Mouse (Mus musculus) splenic B cell, adult 2 months (primary cell): ENCODE measurements around the gene Cacna2d1.

Experiments
- DNase-seq: peaks from one replicate; pipeline ENCODE4 v3.0.0-alpha.2; 2011; ENCODE audit warnings: low read depth, low spot score
- H3K27me3 ChIP-seq: 2 replicates; pipeline ENCODE4 v1.6.1; 2012; ENCODE audit warnings: mild to moderate bottlenecking, low read length, moderate library complexity, mixed read lengths; ENCODE audit not compliant: control insufficient read depth, poor library complexity, insufficient read depth, severe bottlenecking
- H3K36me3 ChIP-seq: 2 replicates; pipeline ENCODE4 v1.6.1; 2012; ENCODE audit warnings: mild to moderate bottlenecking, low read length, moderate library complexity, mixed read lengths; ENCODE audit not compliant: control insufficient read depth, poor library complexity, insufficient read depth, severe bottlenecking

The Cacna2d1 gene

GRCm38 (mm10) chr5:15959760-15960159 is 25.3 kb downstream of the Cacna2d1 start:
- DNase-seq: no peak
- Histone ChIP-seq H3K36me3 (no peaks in the 10 kb centered on the region), H3K27me3 (no peaks in the 10 kb centered on the region)

GRCm38 (mm10) chr5:15961866-15962265 is 27.4 kb downstream of the Cacna2d1 start:
- no peak for DNase-seq

GRCm38 (mm10) chr5:15966888-15967287 is 32.4 kb downstream of the Cacna2d1 start:
- no peak for DNase-seq
- H3K36me3 ChIP-seq: no peaks in the 10 kb centered on the region

More at GRCm38 (mm10) chr5:15961866-15962265, 27.4 kb downstream of the Cacna2d1 start:
- Histone ChIP-seq H3K36me3 (no peaks in the 10 kb centered on the region), H3K27me3 (no peaks in the 10 kb centered on the region)

GRCm38 (mm10) chr5:15971821-15972220 is 37.3 kb downstream of the Cacna2d1 start:
- no peak for DNase-seq

More at GRCm38 (mm10) chr5:15966888-15967287, 32.4 kb downstream of the Cacna2d1 start:
- H3K27me3 ChIP-seq: no peaks in the 10 kb centered on the region

GRCm38 (mm10) chr5:15972351-15972750 is 37.9 kb downstream of the Cacna2d1 start:
- DNase-seq: no peak
- no peaks in the 10 kb centered on the region for H3K27me3 ChIP-seq
- H3K36me3 ChIP-seq: no peaks in the 10 kb centered on the region

More at GRCm38 (mm10) chr5:15971821-15972220, 37.3 kb downstream of the Cacna2d1 start:
- H3K36me3 ChIP-seq: no peaks in the 10 kb centered on the region
- no peaks in the 10 kb centered on the region for H3K27me3 ChIP-seq

GRCm38 (mm10) chr5:15974652-15975051 is 40.2 kb downstream of the Cacna2d1 start:
- no peak for DNase-seq
- Histone ChIP-seq H3K27me3 (no peaks in the 10 kb centered on the region), H3K36me3 (no peaks in the 10 kb centered on the region)

- no peak for DNase-seq
- Histone ChIP-seq H3K36me3 (no peaks in the 10 kb centered on the region), H3K27me3 (no peaks in the 10 kb centered on the region)
Measured at GRCm38 (mm10) chr5:15979225-15979624, 44.7 kb downstream of the Cacna2d1 start.

- no peak for DNase-seq
- Histone ChIP-seq H3K36me3 (no peaks in the 10 kb centered on the region), H3K27me3 (no peaks in the 10 kb centered on the region)
Measured at GRCm38 (mm10) chr5:15982573-15982972, 48.1 kb downstream of the Cacna2d1 start.

GRCm38 (mm10) chr5:15983354-15983753 is 48.9 kb downstream of the Cacna2d1 start:
- no peaks in the 10 kb centered on the region for H3K27me3 ChIP-seq
- H3K36me3 ChIP-seq: no peaks in the 10 kb centered on the region
- no peak for DNase-seq

- Histone ChIP-seq H3K27me3 (no peaks in the 10 kb centered on the region), H3K36me3 (no peaks in the 10 kb centered on the region)
- no peak for DNase-seq
Measured at GRCm38 (mm10) chr5:15985228-15985858, 50.9 kb downstream of the Cacna2d1 start.

GRCm38 (mm10) chr5:15985901-15986300 is 51.4 kb downstream of the Cacna2d1 start:
- H3K27me3 ChIP-seq: no peaks in the 10 kb centered on the region
- H3K36me3 ChIP-seq: no peaks in the 10 kb centered on the region
- no peak for DNase-seq

GRCm38 (mm10) chr5:15991428-15992139 is 57.1 kb downstream of the Cacna2d1 start:
- Histone ChIP-seq H3K36me3 (no peaks in the 10 kb centered on the region), H3K27me3 (no peaks in the 10 kb centered on the region)
- no peak for DNase-seq

GRCm38 (mm10) chr5:15993252-15993944 is 58.9 kb downstream of the Cacna2d1 start:
- H3K36me3 ChIP-seq: no peaks in the 10 kb centered on the region
- no peak for DNase-seq
- no peaks in the 10 kb centered on the region for H3K27me3 ChIP-seq

GRCm38 (mm10) chr5:15997190-15997589 is 62.7 kb downstream of the Cacna2d1 start:
- Histone ChIP-seq H3K27me3 (no peaks in the 10 kb centered on the region), H3K36me3 (no peaks in the 10 kb centered on the region)
- no peak for DNase-seq

GRCm38 (mm10) chr5:15997769-15998168 is 63.3 kb downstream of the Cacna2d1 start:
- H3K27me3 ChIP-seq: no peaks in the 10 kb centered on the region
- no peak for DNase-seq
- no peaks in the 10 kb centered on the region for H3K36me3 ChIP-seq
